Mouse (Mus musculus) forebrain, postnatal 0 days (tissue): ENCODE results near the gene Anxa6. TPM values are rescaled to one million over a fixed set of nuclear protein-coding genes. Genes with fewer than 3 reads are reported as not detected.

Source experiments
- ATAC-seq: fragments of 200-750 bp; cut with Nextera tagmentation; 2 replicates; pipeline ENCODE4 v1.8.0; 2017; ENCODE audit warnings: mild to moderate bottlenecking, moderate library complexity
- DNase-seq: peaks from one replicate; pipeline ENCODE4 v3.0.0-alpha.2; 2015
- H3K27ac ChIP-seq: fragments of 300-500 bp; sonication (generic); 2 replicates; pipeline ENCODE4 v1.5.1; 2014; ENCODE audit warnings: low read depth, mild to moderate bottlenecking, antibody characterized with exemption, low read length, moderate library complexity, mixed read lengths
- H3K27me3 ChIP-seq: fragments of 300-500 bp; sonication (generic); 2 replicates; pipeline ENCODE4 v1.6.1; 2014; ENCODE audit warnings: mild to moderate bottlenecking, low read length, mixed read lengths; ENCODE audit not compliant: insufficient read depth
- H3K36me3 ChIP-seq: fragments of 300-500 bp; sonication (generic); 2 replicates; pipeline ENCODE4 v1.6.1; 2014; ENCODE audit warnings: mild to moderate bottlenecking, moderate library complexity; ENCODE audit not compliant: insufficient read depth
- H3K4me1 ChIP-seq: fragments of 300-500 bp; sonication (generic); 2 replicates; pipeline ENCODE4 v1.6.1; 2014; ENCODE audit warnings: antibody characterized with exemption; ENCODE audit not compliant: insufficient read depth
- H3K4me2 ChIP-seq: fragments of 300-500 bp; sonication (generic); 2 replicates; pipeline ENCODE4 v1.6.1; 2014; ENCODE audit warnings: low read depth, mild to moderate bottlenecking, moderate library complexity
- H3K4me3 ChIP-seq: fragments of 300-500 bp; sonication (generic); 2 replicates; pipeline ENCODE4 v1.5.1; 2014; ENCODE audit warnings: low read depth, low read length, mixed read lengths
- H3K9ac ChIP-seq: fragments of 300-500 bp; sonication (generic); 2 replicates; pipeline ENCODE4 v1.6.1; 2014; ENCODE audit warnings: mild to moderate bottlenecking
- H3K9me3 ChIP-seq: fragments of 300-500 bp; sonication (generic); 2 replicates; pipeline ENCODE4 v1.6.1; 2016; ENCODE audit warnings: low read length
- CTCF ChIP-seq: sonication (generic); IDR thresholded peaks from 2 replicates; pipeline ENCODE4 v1.5.1; 2016; ENCODE audit warnings: antibody characterized with exemption, control low read depth, low read depth
- WGBS: fragments of 180-500 bp; shearing (Covaris S2); extraction: QIAGEN DNeasy Blood & Tissue Kit; methylation state at CpG from one replicate; pipeline ENCODE4 v1.1.7; 2014; 5-methylcytosine and 5-hydroxymethylcytosine counted together
- polyA plus RNA-seq: library from polyadenylated mRNA; unstranded; fragments of >200 nt; fragmentation: Nextera tagmentation; extraction: Ambion mirVana; gene quantifications from 2 replicates; pipeline ENCODE4 v1.2.1, GENCODE M21; 2015
- total RNA-seq: library from RNA; depleted of rRNA; stranded (reverse); fragments of >200 nt; gene quantifications from 2 replicates; pipeline ENCODE4 v1.2.3, GENCODE M21; 2014

Anxa6 gene
- total and polyA plus RNA-seq, 2 experiments from 2014 or later, result 50.2 to 52.3 TPM

DNA sequence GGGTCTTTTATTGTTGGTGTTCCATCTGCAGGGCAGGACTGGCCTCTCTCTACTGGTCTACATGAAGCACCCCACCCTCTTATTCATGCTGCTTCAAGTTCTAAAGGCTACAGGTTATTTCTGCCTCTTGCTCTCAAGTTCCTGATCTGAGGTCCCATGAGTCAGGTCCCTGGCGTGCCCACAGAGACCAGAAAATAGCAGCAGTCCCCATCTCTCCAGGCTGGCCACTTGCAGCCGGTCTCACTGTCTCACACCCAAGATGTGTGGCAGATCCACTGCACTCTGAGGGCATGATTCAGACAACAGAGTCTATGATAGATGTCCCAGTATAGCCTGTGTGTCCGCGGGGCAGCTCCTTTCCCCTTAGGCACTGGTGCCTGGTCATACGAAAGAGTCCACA is 27.6 kb upstream of the Anxa6 start:
- H3K4me1 ChIP-seq, result no peaks in the 10 kb centered on the region
- WGBS, result 90% methylated on average over 5 of the region's 5 CpGs
- H3K9me3 ChIP-seq, result no peaks in the 10 kb centered on the region
- no peaks in the 10 kb centered on the region for H3K27me3 ChIP-seq
- H3K27ac ChIP-seq, result no peak overlapping the region
- DNase-seq, result no peak
- no peak overlapping the region for H3K4me3 ChIP-seq
- no peaks in the 10 kb centered on the region for H3K36me3 ChIP-seq
- no peak overlapping the region for H3K9ac ChIP-seq
- no peak overlapping the region for H3K4me2 ChIP-seq
- no peak for ATAC-seq
- no peak for TF ChIP-seq CTCF

DNA sequence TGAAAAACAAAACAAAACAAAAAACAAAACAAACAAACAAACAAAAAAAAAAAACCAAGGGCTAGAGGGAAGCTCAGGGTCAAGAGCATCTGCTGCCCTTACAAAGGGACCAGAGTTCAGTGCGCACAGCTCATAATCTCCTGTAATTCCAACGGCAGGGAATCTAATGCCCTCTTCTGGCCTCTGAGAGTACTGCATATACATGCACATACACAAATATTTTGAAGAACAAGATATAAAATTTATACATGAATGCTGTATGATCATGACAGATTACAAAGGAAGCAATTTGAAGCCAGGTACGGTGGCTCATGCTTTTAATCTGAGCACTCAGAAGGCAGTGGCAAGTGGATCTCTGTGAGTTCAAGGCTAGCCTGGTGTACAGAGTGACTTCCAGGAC is 24.3 kb upstream of the Anxa6 start:
- TF ChIP-seq CTCF, result 0 out of 2 replicates have a peak, but pooled peaks have one; percentile 10
- Histone ChIP-seq H3K4me2 (no peak overlapping the region), H3K4me1 (no peaks in the 10 kb centered on the region), H3K27me3 (no peaks in the 10 kb centered on the region), H3K36me3 (no peaks in the 10 kb centered on the region), H3K9me3 (no peaks in the 10 kb centered on the region), H3K27ac (no peak overlapping the region), H3K9ac (no peak overlapping the region), H3K4me3 (no peak overlapping the region)
- no peak for ATAC-seq
- WGBS, result 92% methylated on average over 3 of the region's 3 CpGs
- no peak for DNase-seq

DNA sequence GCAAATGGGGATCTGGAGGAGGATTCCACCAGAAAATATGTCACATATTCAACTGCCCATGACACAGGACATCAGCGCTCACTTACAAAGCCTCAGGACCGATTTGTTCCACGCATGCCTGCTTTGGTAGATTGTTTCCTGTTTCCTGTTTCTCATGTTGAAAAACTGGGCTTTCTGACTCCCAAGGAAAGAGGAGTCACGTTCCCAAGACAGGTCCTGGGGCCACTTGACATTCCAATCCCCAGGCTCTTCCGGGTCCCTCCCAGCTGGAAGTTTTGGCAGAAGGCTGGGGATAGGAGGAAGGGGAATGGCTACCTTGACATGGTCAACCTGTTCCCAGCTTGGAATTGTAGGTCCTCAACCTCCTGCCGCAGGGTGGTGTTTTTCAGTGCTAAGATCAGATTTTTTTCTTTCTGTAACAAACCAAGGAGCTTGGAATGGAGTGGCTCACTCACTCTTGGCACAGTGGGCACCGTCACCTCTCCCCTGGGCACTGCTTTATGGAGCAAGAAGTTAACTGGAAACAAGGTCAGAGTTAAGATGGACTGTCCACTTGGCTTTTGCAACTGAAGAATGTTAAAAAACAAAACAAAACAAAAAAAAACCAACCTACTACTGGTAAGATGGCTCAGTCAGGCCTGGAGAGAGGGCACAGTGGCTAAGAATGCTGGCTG is 17.7 kb upstream of the Anxa6 start:
- no peak for ATAC-seq
- 86% methylated on average over 7 of the region's 7 CpGs for WGBS
- no peak for DNase-seq
- Histone ChIP-seq H3K36me3 (no peaks in the 10 kb centered on the region), H3K9ac (no peak overlapping the region), H3K4me2 (no peak overlapping the region), H3K4me1 (no peaks in the 10 kb centered on the region), H3K27me3 (no peaks in the 10 kb centered on the region), H3K9me3 (no peaks in the 10 kb centered on the region), H3K27ac (no peak overlapping the region), H3K4me3 (no peak overlapping the region)
- no peak for TF ChIP-seq CTCF

DNA sequence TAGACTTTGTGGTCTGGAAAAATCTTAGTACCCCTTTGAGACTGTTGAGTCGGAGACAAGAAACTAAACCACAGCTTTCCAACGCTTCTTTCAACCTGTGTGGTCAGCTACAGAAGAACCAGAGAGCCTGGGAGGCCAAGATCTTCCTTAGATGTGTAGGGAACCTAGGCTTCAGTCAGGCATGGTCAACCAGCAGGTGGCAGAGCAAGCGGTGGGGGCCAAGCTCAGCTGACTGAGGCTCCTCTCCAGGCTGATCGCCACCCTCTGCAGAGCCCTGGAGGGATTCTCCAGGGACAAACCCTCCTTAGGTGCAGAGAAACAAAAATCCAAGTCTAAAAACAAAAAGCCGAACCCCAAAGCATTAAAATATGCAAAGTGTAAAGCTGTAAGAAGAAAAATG is 13.4 kb upstream of the Anxa6 start:
- no peak overlapping the region for H3K4me2 ChIP-seq
- no peak overlapping the region for H3K9ac ChIP-seq
- 62% methylated on average over 5 of the region's 5 CpGs for WGBS
- peak; percentile 40; the same call in 1 of the 2 replicates for TF ChIP-seq CTCF
- no peaks in the 10 kb centered on the region for H3K4me1 ChIP-seq
- no peak for DNase-seq
- H3K4me3 ChIP-seq, result no peak overlapping the region
- no peaks in the 10 kb centered on the region for H3K36me3 ChIP-seq
- no peaks in the 10 kb centered on the region for H3K27me3 ChIP-seq
- ATAC-seq, result no peak
- H3K9me3 ChIP-seq, result no peaks in the 10 kb centered on the region
- H3K27ac ChIP-seq, result no peak overlapping the region

DNA sequence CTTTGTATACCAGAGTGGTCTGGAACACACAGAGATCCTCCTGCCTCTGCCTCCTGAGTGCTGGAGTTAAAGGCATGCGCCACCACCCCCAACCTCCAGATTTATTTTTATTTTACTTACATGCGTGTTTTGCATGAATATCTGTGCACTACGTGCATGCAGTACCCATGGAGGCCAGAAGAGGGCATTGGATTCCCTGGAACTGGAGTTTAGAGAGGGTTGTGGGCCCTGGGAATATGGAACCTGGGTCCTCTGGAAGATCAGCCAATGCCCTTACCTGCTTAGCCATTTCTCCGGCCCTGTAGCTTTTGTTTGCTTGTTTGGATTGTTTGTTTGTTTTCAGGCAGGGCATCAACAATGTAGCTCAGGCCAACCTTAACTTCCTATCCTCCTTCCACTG is 8.1 kb upstream of the Anxa6 start:
- no peak for ATAC-seq
- no peak overlapping the region for H3K4me2 ChIP-seq
- H3K4me1 ChIP-seq, result no peaks in the 10 kb centered on the region
- H3K9ac ChIP-seq, result no peak overlapping the region
- no peaks in the 10 kb centered on the region for H3K9me3 ChIP-seq
- WGBS, result 84% methylated on average over 4 of the region's 4 CpGs
- no peaks in the 10 kb centered on the region for H3K27me3 ChIP-seq
- DNase-seq, result no peak
- no peaks in the 10 kb centered on the region for H3K36me3 ChIP-seq
- H3K4me3 ChIP-seq, result no peak overlapping the region
- no peak overlapping the region for H3K27ac ChIP-seq
- TF ChIP-seq CTCF, result peak; percentile 57

DNA sequence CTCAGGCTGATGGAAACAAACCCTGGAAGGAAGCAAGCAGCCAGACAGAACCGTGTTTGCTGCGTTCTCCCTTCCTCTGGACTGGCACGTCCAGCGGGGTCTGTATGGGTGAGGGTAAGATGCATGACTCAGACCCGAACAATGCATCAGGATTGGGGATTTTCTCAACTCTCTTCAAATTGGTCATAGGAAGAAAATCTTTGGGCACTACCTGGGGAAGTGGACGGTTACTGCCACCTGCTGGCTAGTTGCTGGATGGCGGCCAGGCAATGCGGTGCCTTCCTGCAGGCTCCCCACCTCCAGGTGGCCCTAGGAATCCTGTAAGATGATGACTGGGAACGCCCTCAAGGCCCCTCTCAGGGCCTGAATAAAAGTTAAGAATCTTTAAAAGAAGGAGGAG is 6.3 kb upstream of the Anxa6 start:
- no peak overlapping the region for H3K4me2 ChIP-seq
- H3K36me3 ChIP-seq, result no peaks in the 10 kb centered on the region
- H3K9me3 ChIP-seq, result no peaks in the 10 kb centered on the region
- 3% methylated on average over 9 of the region's 9 CpGs for WGBS
- peak; percentile 87 for TF ChIP-seq CTCF
- DNase-seq (peak; percentile 75), ATAC-seq (peak; percentile 59)
- no peaks in the 10 kb centered on the region for H3K4me1 ChIP-seq
- no peak overlapping the region for H3K27ac ChIP-seq
- H3K27me3 ChIP-seq, result no peaks in the 10 kb centered on the region; the same call in 1 of the 2 replicates
- no peak overlapping the region for H3K4me3 ChIP-seq
- H3K9ac ChIP-seq, result no peak overlapping the region

DNA sequence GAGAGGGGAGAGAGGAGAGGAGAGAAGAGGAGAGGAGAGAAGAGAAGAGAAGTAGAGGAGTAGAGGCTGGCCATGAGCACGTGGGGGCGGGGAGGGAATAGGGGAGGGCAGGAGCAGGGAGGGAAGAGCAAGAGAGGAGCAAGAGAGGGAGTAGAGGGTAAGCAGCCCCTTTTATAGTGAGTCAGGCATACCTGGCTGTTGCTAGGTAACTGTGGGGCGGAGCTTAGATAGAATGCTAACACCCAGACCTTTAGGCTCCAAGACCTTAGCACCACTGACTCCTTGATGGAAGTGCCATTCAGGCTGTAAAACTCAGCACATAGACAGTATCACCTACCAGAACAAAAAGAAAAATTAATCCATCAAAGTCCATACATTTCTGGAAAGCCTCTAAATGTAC is 3.4 kb upstream of the Anxa6 start:
- Histone ChIP-seq H3K4me3 (no peak overlapping the region), H3K9me3 (no peaks in the 10 kb centered on the region), H3K36me3 (no peaks in the 10 kb centered on the region), H3K4me1 (peaks cover 10% of the 10 kb centered on the region), H3K4me2 (no peak overlapping the region), H3K27ac (no peak overlapping the region), H3K27me3 (no peaks in the 10 kb centered on the region; the same call in 1 of the 2 replicates), H3K9ac (no peak overlapping the region)
- DNase-seq, result no peak
- no peak for ATAC-seq
- TF ChIP-seq CTCF, result no peak
- WGBS, result 46% methylated on average over 3 of the region's 3 CpGs
